Mouse (Mus musculus): Measurements from ENCODE around the gene Plcb3.

Gene Plcb3

GRCm38 (mm10) chr19:6939106-6940002 is 36.9 kb downstream of the Plcb3 start:
- DNase-seq (ENCODE audit: low spot score): no peak

DNA sequence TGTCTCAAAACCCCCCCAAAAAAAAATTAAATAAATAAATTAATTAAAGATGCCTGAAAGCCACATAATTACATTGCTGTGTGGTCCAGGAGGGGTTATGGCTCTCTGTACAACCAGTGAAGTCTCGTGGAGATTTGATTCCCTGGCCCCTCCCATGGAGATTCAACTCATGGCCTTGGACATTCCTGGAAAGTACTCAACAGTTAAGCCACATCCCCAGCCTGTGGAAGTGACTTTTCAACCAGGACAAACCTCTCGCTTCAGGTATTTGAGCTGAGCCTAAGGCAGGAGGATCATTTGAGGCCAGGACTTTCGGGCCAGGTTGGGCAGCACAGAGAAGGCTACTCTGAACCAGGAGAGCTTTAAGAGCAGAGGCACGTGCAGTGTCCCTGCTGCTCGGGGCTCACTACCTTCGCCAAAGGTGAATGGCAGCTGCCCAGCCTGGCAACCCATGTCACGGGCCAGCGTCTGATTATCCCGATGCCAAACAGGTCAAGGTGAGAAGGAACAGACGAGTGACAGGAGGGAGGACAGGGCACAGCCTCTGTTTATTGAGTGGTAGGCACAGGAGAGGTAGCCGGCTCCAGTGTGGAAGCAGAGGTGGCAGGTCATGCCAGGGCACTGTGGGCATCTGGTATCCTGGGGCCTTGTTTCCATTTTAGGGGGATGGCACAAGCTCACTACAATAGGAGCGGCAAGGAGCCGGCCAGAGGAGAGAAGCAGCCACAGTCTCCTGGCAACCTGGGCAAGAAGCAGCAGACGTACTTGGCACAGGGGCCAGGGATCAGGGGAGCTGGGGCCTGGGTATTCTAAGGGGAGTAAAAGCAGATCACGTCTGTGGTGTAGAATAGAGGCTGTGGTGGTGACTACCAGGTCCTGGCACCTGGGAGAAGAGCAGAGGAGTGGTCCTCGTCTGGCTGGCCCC is 38.5 kb downstream of the Plcb3 start:
- no peak for DNase-seq (ENCODE audit: low spot score)

- peak; percentile 31 for DNase-seq (ENCODE audit: low spot score)
These were observed 40.0 kb downstream of the Plcb3 start for GRCm38 (mm10) chr19:6936299-6936698.

DNA sequence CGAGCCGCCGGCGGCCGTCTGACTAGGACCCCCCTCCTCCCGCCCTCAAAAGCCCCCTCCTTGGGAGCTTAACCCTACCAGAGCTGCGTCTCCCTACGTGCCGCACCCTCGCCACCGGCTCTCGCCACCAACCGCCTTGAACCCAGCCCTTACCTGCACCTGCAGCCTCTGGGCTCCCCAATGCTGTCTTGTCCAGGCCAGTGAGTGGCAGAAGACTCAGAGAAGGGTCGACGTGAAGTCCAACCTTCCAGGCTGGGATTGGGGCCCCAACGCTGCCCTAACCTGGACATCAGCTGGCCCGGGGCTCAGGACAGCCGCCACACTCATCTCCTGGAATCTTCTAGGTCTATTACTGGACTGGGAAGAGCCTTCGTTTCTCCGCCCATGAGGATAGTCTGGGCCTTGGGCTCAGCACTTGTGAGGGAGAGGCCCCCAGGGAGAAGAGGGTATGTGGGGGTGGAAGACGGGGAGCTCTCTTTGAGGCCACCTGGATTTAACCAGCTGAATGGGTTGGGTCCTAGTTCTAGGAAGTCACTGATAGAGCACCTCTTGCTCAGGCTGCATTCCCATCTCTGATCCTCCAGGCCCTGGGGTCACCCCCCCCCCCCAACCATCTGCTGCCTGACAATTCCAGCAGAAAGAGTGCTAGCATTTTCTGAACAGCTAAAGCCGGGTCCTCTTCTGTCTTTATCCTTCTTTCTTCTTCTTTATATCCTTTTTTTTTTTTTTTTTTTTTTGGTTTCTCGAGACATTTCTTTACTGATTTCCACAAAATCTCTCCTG is 41.9 kb downstream of the Plcb3 start, which contains the start of gene Kcnk4:
TSS of gene Kcnk4 (minus strand) at position 321 of the 783 bp plus-strand sequence.
- DNase-seq (ENCODE audit: low spot score): no peak

DNA sequence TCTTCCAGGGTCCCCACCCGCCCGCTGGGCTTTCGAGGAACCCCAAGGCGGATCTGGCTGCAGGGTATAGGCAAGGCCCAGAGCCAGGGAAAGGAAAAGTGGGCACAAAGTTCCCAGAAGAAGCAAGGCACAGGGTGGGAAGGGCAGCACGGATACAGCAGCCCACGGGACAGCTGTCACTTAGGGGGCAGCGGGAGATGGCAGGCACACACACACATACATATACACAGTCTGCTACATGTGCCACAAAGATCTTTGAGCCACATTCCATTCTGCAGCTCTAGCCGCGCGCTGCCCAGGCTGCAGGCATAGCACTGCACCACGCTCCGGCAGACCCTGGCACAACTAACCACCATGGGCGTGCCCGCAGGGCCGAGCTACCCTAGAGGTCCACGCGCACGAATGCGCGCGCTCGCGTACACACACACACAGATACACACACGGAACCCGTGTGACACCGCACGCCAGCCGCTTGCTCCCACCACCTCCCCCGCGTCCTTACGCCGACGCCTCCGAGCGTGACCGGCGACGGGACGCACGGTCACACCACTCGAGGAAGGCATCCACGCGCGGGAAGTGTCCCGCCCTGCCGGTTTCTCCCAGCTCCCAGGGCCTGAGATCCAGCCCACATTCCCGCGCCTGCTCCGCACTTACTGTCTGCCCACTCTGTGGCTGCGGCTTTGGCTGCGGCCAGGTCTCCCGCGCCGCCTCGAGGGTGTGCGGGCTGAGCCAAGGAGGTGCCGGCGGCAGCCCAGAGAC is 42.7 kb downstream of the Plcb3 start:
- DNase-seq (ENCODE audit: low spot score): no peak

GRCm38 (mm10) chr19:6933102-6933435 is 43.2 kb downstream of the Plcb3 start:
- DNase-seq (ENCODE audit: low spot score): no peak

GRCm38 (mm10) chr19:6932018-6932417 is 44.3 kb downstream of the Plcb3 start:
- DNase-seq (ENCODE audit: low spot score): no peak

GRCm38 (mm10) chr19:6931002-6931401 is 45.3 kb downstream of the Plcb3 start:
- DNase-seq (ENCODE audit: low spot score): no peak

DNA sequence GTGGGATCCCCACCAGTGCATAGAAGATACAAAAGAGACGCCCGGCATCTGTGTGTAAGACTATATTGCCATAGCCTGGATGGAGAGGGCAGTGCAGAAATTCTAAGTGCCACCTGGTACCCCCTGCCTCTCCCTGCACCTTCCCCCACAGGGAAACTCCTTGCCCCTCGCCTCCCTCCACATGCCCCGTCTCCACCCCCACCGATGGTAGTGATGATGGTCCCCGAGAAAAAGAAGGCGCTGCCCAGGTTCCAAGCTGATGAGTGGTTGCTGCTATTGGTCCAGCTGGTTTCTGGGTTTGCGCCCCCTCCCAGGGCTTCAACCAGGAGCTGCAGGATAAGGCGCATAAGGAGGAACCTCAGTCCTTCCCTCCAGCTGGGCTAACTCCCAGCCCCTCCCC is 48.2 kb downstream of the Plcb3 start:
- DNase-seq (ENCODE audit: low spot score): no peak

GRCm38 (mm10) chr19:6926559-6927255 is 49.6 kb downstream of the Plcb3 start:
- no peak for DNase-seq (ENCODE audit: low spot score)

- DNase-seq (ENCODE audit: low spot score): no peak
These were observed 50.5 kb downstream of the Plcb3 start for GRCm38 (mm10) chr19:6925611-6926329.

DNA sequence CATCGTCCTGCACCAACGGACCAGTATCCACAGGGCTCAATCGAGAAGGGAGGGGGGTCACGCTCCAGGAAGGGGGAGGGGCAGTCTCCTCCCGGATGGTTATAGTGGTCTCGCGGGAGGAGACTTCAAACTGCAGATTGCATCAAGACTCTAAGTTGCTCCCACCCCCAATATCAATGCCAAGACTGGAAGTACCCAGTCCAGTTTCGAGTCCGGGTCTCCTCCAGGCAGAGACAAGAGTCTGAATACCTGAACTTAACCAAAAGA is 51.0 kb downstream of the Plcb3 start, which contains the start of gene Catsperz:
TSS of gene Catsperz (minus strand) at position 74 of the 267 bp plus-strand sequence.
- DNase-seq (ENCODE audit: low spot score): no peak

DNA sequence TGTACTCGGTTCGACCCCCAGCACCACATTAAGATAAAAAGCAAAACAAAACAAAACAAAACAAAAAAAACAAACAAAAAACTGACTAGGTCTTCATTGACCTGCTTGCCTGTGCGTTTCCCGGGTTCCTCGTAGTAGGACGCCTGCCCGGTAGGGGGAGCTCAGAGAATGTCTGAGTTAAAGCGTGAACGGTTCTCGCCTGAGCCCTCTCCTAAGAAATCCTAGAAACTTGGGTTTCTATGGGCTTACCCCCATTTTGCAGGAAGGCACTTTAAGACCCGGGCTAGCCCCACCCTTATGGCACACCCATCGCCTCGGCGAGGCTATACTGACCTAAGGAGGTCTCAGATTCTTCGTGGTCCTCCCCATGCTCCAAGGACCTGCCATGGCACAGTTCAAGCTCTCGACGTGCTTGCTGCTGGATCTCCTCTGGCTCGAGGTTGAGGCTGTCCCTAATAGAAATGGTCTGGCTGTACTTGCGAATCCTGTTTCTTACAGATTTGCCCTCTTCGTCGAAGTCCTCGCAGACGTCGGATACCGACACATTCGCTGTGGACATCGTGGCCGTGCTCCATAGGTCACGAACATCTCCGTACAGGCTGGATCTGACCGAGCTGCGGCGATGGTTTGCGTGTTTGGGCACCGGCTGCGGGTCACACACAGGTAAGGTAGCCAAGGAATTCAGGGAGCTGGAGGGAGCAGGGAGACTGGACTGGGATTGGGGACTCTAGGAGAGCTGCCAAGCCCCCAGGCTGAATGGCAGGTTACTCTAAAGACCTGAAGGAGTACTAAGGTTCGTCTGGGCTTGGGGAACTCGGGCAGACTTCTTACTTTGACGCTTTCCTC is 51.6 kb downstream of the Plcb3 start:
- DNase-seq (ENCODE audit: low spot score): peak; percentile 64

DNA sequence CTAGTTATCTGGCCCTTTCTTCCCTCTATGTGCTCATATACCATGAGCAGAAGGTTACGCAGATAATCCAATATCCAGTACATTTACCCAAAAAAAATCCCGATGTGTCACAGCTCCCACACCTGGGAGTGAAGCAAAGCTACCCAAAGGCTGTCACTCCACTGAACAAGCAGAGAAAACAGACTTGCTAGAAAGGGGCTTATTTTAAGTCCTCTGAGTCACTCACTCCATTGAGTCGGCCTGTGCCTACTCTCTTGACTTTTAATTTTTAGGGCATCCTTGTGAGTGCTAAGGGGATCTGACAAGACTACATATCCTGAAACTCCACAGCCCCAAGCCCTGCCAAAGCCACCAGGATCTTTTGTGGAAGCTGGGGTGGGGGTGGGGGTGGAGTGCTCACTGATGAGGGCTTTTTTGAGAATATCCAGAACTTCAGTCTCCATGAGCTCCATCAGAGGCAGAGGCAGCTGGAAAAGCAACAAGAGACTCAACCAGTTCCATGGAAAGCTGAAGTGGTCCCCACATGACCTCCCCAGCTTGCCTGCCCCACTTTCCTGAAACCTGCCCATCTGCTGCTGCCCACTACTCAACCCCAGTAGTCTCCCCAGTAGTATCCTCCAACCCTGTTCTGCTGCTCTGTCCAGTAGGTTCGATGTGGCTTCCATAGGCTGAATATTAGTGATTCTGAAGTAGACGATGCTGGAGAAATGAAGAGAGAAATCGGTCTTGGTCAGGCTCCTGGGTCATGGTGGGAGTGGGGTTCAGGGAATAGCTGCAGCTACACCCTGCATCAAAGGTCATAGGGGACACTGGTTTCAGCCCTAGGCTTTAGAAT is 53.2 kb downstream of the Plcb3 start:
- DNase-seq (ENCODE audit: low spot score): no peak

DNA sequence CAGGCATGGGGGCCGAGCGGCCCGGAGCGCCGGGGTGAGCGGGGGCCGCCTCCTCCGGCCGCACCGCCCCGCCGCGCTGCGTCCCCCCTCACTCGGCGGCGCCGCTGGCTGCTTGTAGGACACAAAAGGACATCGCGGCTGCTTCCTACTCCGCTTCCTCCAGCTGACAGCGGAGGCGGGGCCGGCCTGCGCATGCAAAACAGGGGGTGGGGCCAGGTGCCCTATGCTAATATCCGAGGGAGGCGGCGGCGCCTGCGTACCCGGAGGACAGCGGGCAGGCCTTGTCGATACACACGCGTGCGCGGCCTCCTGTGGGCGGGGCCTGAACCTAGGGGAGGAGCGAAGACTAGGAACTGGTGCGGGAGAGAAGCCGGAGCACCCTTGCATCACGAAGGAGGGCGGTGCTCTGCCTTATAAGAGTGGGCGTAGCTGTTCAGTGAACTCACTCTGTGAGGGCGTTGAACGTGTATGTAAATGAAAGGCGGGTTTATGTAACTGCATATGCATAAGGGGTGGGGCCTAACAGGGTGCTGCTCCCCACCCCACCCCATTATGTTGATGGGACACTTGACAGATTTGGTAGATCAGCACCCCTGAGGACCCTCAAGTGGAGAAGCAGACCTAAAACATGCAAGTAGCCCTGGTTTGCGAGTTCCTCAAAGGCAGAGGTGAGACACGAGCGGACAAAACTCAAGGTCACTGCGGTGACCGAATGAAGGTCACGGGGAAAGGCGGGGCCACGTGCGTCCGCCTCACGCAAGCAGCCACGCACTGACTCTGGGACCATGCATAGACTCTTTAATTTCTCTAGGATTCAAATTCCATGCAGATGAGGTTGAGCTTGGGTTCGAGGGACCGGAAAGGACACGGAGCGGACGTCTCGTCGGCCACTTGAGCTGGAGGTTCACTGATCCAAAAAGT is 54.4 kb downstream of the Plcb3 start, which contains the start of gene Esrra:
TSS of gene Esrra (minus strand) at position 167 of the 921 bp plus-strand sequence.
- DNase-seq (ENCODE audit: low spot score): peak; percentile 100

DNA sequence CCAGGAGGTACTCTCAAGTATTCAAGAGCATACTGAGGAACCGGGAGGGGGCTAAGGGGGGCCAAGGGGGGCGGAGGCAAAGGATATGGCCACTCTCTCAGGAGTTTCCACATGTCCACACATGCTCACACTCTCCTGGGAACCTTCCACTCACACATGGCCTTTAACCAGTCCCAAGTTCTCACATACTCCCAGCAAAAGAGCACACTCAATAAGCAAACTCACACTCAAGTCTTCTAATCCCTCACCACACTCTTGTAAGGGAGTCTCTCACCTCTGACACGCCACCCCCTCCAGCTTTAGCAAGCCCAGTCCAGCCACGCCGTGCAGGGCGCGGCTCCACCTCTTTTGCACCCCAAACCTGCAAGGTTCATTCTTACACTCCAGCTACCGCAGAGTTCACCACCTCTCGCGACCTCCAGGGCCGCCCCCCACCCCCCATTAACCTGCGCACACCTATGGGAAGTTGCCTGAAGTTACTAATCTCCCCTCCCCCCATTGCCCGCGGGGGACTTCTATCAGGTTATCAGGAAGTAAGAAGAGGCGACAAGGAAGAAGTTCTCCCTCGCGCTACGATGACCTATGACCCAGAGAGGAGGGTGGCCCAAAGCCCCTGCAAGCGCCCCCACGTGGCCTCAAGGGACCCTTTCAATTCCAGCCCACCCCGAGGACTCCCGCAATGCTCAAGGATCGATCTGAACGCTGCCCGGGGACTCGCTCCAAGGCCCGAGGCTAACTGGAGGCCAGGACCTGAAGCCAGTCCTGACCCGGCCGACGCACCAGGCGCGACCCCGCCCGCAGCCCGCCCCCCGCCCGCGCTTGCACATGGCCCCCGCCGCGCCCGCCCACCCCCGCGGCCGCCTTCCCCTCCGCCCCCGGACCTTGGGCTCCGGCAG is 55.3 kb downstream of the Plcb3 start:
- peak; percentile 37 for DNase-seq (ENCODE audit: low spot score)
